Mouse (Mus musculus) embryonic facial prominence, embryonic 15.5 days (tissue): ENCODE measurements around the gene Smarcal1. TPM values are rescaled to one million over a fixed set of nuclear protein-coding genes. Genes with fewer than 3 reads are reported as not detected.

Source experiments
- ATAC-seq: fragments of 200-750 bp; cut with Nextera tagmentation; 2 replicates; pipeline ENCODE4 v1.8.0; 2017; ENCODE audit warnings: low read depth, moderate TSS enrichment; ENCODE audit not compliant: insufficient number of reproducible peaks, low FRiP score, low TSS enrichment
- H3K27ac ChIP-seq: fragments of 300-500 bp; sonication (generic); replicated peaks from 2 replicates; pipeline ENCODE4 v1.5.1; 2015; ENCODE audit warnings: mild to moderate bottlenecking, inconsistent platforms
- H3K27me3 ChIP-seq: fragments of 300-500 bp; sonication (generic); 2 replicates; pipeline ENCODE4 v1.6.1; 2015; ENCODE audit warnings: inconsistent platforms
- H3K36me3 ChIP-seq: fragments of 300-500 bp; sonication (generic); 2 replicates; pipeline ENCODE4 v1.6.1; 2015; ENCODE audit warnings: mild to moderate bottlenecking, inconsistent platforms
- H3K4me1 ChIP-seq: fragments of 300-500 bp; sonication (generic); 2 replicates; pipeline ENCODE4 v1.6.1; 2015; ENCODE audit warnings: inconsistent platforms
- H3K4me2 ChIP-seq: fragments of 300-500 bp; sonication (generic); replicated peaks from 2 replicates; pipeline ENCODE4 v1.6.1; 2015; ENCODE audit warnings: mild to moderate bottlenecking, inconsistent platforms
- H3K4me3 ChIP-seq: fragments of 300-500 bp; sonication (generic); replicated peaks from 2 replicates; pipeline ENCODE4 v1.5.1; 2015; ENCODE audit warnings: mild to moderate bottlenecking, inconsistent platforms
- H3K9ac ChIP-seq: fragments of 300-500 bp; sonication (generic); 2 replicates; pipeline ENCODE4 v1.6.1; 2015; ENCODE audit warnings: inconsistent platforms
- H3K9me3 ChIP-seq: fragments of 300-500 bp; sonication (generic); replicated peaks from 2 replicates; pipeline ENCODE4 v1.6.1; 2016; ENCODE audit warnings: inconsistent platforms
- WGBS: fragments of 180-500 bp; shearing (Covaris S2); methylation state at CpG from one replicate; pipeline ENCODE4 v1.1.7; 2015; 5-methylcytosine and 5-hydroxymethylcytosine counted together
- polyA plus RNA-seq: library from polyadenylated mRNA; unstranded; fragments of >200 nt; fragmentation: Nextera tagmentation; extraction: Ambion mirVana; gene quantifications from 2 replicates; pipeline ENCODE4 v1.2.1, GENCODE M21; 2015

Gene Smarcal1
- polyA plus RNA-seq, 1 experiment from 2014 or later: 24.8 TPM

DNA sequence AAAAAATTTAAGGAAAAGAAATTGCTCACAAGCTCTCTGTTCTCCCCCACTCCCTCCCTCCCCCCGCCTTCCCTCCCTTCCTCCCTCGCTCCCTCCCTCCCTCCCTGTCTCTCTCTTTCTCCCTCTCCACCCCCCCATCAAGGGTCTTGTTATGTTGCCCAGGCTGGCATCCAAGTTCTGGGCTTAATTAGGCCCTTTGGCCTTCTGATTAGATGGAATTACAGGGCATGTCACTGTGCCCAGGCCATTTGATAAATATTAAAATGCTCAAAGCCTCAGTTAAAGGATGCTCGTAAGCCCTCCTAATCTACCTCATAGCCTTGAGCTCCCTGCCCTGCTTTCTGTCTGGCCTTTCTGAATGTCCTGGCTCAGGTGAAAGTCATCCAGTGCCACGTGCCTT lies 7.6 kb downstream of the Smarcal1 start:
- no peaks in the 10 kb centered on the region for H3K9me3 ChIP-seq
- no peak overlapping the region for H3K9ac ChIP-seq
- no peak overlapping the region for H3K4me3 ChIP-seq
- H3K36me3 ChIP-seq: peaks cover 74% of the 10 kb centered on the region
- no peak overlapping the region for H3K27ac ChIP-seq
- ATAC-seq: no peak
- no peak overlapping the region for H3K4me2 ChIP-seq
- H3K27me3 ChIP-seq: no peaks in the 10 kb centered on the region
- WGBS: 66% methylated on average over 4 of the region's 4 CpGs
- no peaks in the 10 kb centered on the region for H3K4me1 ChIP-seq

DNA sequence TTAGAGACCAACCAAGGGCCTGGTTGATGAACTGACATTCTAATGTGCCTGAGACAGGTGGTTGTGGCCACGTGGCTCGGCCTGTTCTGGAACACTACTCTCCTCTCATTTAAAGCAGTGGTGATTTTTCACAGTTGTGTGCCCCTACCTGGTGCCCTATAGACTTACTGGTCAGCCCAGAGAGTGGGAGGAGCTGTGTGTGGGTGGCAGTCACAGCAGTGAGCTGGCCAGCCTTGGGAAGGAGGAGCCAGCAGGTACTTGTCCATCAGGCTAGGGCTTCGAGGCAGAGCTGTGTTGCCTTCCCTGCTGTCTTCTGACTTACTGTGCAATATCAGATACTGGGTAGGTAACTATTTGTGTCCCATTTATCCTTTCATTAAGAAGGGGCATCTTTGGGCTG lies 9.3 kb downstream of the Smarcal1 start:
- H3K27ac ChIP-seq: no peak overlapping the region
- no peak overlapping the region for H3K4me2 ChIP-seq
- H3K27me3 ChIP-seq: no peaks in the 10 kb centered on the region
- peaks cover 76% of the 10 kb centered on the region for H3K36me3 ChIP-seq
- no peak overlapping the region for H3K9ac ChIP-seq
- no peak overlapping the region for H3K4me3 ChIP-seq
- ATAC-seq: no peak
- WGBS: 84% methylated on average over 3 of the region's 3 CpGs
- H3K9me3 ChIP-seq: no peaks in the 10 kb centered on the region
- no peaks in the 10 kb centered on the region for H3K4me1 ChIP-seq

- ATAC-seq: peak; percentile 66
- Histone ChIP-seq H3K4me3 (no peak overlapping the region), H3K27me3 (no peaks in the 10 kb centered on the region), H3K27ac (0 out of 2 replicates have a peak overlapping the region, but pooled peaks have one; percentile 39), H3K4me1 (no peaks in the 10 kb centered on the region), H3K9ac (no peak overlapping the region), H3K4me2 (no peak overlapping the region), H3K36me3 (peaks cover 75% of the 10 kb centered on the region), H3K9me3 (no peaks in the 10 kb centered on the region)
- 67% methylated on average over 20 of the region's 20 CpGs for WGBS
Observed at GRCm38 (mm10) chr1:72593340-72593951, 10.4 kb downstream of the Smarcal1 start.

DNA sequence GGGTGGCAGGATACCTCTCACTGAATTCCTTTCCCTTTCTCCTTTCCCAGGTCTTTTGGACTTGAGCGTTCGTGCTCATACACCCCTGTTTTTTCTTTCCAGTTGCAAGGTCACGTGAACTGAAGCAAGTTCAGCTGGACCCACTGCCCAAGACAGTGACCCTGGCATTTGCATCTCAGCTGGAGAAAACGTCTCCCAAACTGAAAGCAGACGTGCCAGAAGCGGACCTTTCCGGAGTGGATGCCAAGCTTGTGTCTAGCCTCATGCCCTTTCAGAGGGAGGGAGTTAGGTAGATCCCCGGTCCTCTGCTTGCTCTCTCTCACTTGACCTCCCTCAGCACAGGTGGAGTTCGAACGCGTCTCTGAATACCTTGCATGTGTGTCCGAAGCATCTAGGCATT lies 12.6 kb downstream of the Smarcal1 start:
- H3K27me3 ChIP-seq: no peaks in the 10 kb centered on the region
- H3K36me3 ChIP-seq: peaks cover 77% of the 10 kb centered on the region

DNA sequence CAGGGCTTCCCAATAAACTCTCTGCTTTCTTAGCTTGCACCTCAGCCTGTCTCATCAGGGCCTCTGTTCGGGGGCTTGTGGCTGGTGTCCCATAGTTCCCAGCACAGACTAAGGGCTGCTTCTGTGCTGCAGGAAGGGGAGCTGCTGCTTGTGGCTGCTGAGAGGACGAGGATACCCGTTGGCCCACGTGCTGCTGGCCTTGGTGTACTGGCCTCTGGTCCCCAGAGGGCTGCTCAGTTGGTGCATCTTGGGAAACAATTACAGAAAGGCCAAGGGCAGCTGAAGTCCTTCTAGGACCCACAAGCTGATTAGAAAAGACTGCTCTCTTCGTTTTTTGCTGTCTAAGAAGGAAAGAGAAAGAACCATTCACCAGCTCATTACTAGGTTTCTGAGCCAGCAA lies 13.2 kb downstream of the Smarcal1 start:
- Histone ChIP-seq H3K9me3 (no peaks in the 10 kb centered on the region), H3K9ac (no peak overlapping the region), H3K4me3 (no peak overlapping the region), H3K4me2 (no peak overlapping the region), H3K4me1 (peaks cover 16% of the 10 kb centered on the region), H3K27me3 (no peaks in the 10 kb centered on the region), H3K27ac (no peak overlapping the region), H3K36me3 (peaks cover 77% of the 10 kb centered on the region)
- ATAC-seq: no peak
- 78% methylated on average over 5 of the region's 5 CpGs for WGBS

More for the DNA sequence above, 12.6 kb downstream of the Smarcal1 start:
- no peak overlapping the region for H3K9ac ChIP-seq
- H3K4me2 ChIP-seq: no peak overlapping the region
- no peak for ATAC-seq
- H3K4me3 ChIP-seq: no peak overlapping the region
- 91% methylated on average over 12 of the region's 12 CpGs for WGBS
- H3K27ac ChIP-seq: no peak overlapping the region
- peaks cover 16% of the 10 kb centered on the region for H3K4me1 ChIP-seq
- H3K9me3 ChIP-seq: no peaks in the 10 kb centered on the region

DNA sequence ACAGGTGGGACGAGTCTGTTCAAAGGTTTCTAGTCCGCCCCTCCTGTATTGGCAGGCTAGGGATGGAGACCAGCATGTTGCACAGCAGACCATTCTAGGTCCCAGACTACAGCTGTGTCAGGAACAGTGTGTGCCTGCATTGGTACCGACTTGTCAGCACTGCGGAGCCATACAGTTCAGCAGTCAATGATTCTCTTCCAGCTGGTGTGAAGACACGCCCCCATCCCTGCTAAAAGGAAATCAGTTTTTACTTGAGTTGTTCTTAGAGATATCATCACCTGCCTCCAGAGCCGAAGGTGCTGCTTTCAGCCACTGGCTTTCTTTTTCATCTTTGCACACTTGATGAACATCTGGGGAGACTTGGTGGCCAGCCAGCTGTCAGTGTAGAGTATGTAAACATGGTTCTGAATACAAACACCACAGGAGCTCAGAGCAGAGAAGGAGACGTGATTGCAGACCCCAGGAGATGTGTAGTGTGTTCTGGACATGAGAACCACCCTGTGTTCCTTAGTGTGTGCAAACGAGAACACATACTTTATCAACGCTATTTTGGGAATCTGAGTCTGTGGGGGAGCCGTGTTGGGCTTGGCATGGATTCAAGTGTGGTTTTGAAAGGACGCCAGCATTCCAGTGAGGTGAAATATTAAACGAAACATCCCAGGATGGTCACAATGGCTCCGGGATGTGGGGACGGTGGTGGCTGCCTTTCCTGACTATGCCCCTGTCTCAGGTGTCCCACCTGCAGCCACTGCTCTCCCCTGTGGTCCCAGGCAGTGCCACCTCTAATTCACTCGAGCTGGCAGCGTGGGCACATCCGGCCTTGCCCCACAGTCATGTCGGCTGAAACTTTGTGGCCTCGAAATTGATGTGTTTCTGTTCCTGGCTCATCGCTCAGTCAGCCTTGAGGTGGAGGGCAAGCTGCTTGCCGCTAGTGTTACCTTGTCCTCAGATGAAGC lies 16.4 kb downstream of the Smarcal1 start:
- peak overlapping the region; percentile 12; the same call in 1 of the 2 replicates for H3K4me2 ChIP-seq
- 0 out of 2 replicates have a peak overlapping the region, but pooled peaks have one; percentile 39 for H3K27ac ChIP-seq
- no peak overlapping the region for H3K4me3 ChIP-seq
- no peak overlapping the region for H3K9ac ChIP-seq
- WGBS: 41% methylated on average over 21 of the region's 21 CpGs
- ATAC-seq: peak; percentile 52; the same call in 1 of the 2 replicates
- peaks cover 63% of the 10 kb centered on the region for H3K36me3 ChIP-seq
- H3K27me3 ChIP-seq: no peaks in the 10 kb centered on the region
- peaks cover 16% of the 10 kb centered on the region for H3K4me1 ChIP-seq
- no peaks in the 10 kb centered on the region for H3K9me3 ChIP-seq

DNA sequence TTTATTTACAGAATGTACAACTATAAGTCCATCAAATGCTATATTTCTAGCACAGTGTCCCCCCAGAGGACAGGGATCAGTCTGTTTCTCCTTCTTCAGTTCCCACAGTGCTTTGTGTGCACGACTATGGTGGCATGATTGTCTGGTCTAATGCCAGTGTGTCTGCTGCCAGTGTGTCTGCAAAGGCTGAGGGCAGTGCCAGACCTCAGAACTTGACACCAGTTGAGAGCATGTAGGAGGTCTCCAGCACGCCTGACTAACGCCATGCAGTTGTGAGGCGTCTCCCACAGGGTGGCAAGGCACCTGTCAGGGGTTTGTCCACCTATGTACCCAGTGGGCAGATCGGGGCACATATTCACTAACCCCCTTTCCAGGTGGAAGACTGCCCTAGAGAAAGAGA lies 17.7 kb downstream of the Smarcal1 start:
- H3K4me2 ChIP-seq: no peak overlapping the region
- H3K36me3 ChIP-seq: peaks cover 58% of the 10 kb centered on the region
- H3K27me3 ChIP-seq: no peaks in the 10 kb centered on the region
- H3K4me3 ChIP-seq: no peak overlapping the region
- H3K27ac ChIP-seq: no peak overlapping the region
- H3K4me1 ChIP-seq: peaks cover 16% of the 10 kb centered on the region
- no peak overlapping the region for H3K9ac ChIP-seq
- ATAC-seq: no peak
- no peaks in the 10 kb centered on the region for H3K9me3 ChIP-seq
- 81% methylated on average over 5 of the region's 5 CpGs for WGBS

DNA sequence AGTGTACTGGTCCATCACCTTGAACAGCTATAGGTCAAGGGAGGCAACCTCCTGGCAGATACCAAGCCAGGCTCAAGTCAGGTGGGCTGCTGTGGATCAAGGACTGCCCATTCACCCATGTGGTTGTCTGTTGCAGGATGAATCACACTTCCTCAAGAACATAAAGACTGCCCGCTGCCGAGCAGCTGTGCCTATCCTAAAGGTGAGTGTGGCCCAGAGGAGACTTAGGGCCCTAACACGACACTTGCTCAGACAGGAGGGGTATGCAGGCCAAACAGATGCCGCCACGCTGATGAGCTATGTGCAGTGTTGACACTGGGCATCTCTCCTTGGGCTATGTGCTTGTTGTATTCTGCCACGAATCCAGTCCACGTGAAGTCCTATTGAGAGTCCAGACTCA lies 18.2 kb downstream of the Smarcal1 start:
- WGBS: 90% methylated on average over 7 of the region's 7 CpGs
- Histone ChIP-seq H3K27ac (no peak overlapping the region), H3K36me3 (peaks cover 58% of the 10 kb centered on the region), H3K9ac (no peak overlapping the region), H3K4me3 (no peak overlapping the region), H3K4me1 (peaks cover 16% of the 10 kb centered on the region), H3K27me3 (no peaks in the 10 kb centered on the region), H3K9me3 (no peaks in the 10 kb centered on the region), H3K4me2 (no peak overlapping the region)
- no peak for ATAC-seq

GRCm38 (mm10) chr1:72602186-72602585 lies 19.1 kb downstream of the Smarcal1 start:
- no peaks in the 10 kb centered on the region for H3K27me3 ChIP-seq
- H3K4me1 ChIP-seq: peaks cover 16% of the 10 kb centered on the region
- H3K4me2 ChIP-seq: no peak overlapping the region
- H3K9ac ChIP-seq: no peak overlapping the region
- 69% methylated on average over 5 of the region's 5 CpGs for whole genome bisulfite sequencing
- H3K9me3 ChIP-seq: no peaks in the 10 kb centered on the region
- H3K4me3 ChIP-seq: no peak overlapping the region
- ATAC-seq: no peak
- H3K27ac ChIP-seq: no peak overlapping the region
- H3K36me3 ChIP-seq: peaks cover 55% of the 10 kb centered on the region

- peaks cover 55% of the 10 kb centered on the region for H3K36me3 ChIP-seq
- no peaks in the 10 kb centered on the region for H3K9me3 ChIP-seq
- H3K4me1 ChIP-seq: peaks cover 16% of the 10 kb centered on the region
- H3K4me3 ChIP-seq: no peak overlapping the region
- H3K9ac ChIP-seq: no peak overlapping the region
- no peak overlapping the region for H3K27ac ChIP-seq
- no peak overlapping the region for H3K4me2 ChIP-seq
- no peak for ATAC-seq
- 91% methylated on average over 5 of the region's 5 CpGs for WGBS
- H3K27me3 ChIP-seq: no peaks in the 10 kb centered on the region
Observed at GRCm38 (mm10) chr1:72602803-72603202, 19.8 kb downstream of the Smarcal1 start.

DNA sequence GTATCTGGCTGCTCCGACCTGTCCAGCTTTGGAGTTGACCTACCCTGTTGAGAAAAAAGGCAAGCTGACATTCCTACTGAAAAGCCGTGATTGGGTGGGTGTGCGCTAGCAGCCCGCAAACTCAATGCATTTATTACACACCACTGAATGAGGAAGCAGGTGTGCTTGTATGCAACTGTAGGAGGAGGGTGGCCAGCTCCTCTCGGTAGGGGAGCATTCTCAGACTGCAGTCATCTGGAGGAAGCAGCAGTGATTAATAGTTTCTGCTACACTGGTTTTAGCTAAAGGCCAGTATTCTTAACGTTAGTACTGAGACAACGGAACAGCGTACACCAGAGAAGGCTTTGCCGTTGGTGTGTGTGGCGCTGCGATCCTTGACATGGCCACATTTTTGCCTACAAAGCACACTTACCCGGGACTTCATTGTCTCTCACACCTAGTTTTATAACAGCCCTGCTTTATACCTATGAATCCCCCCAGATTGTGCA lies 23.2 kb downstream of the Smarcal1 start:
- H3K27ac ChIP-seq: no peak overlapping the region
- no peak overlapping the region for H3K4me2 ChIP-seq
- ATAC-seq: no peak
- no peak overlapping the region for H3K9ac ChIP-seq
- no peaks in the 10 kb centered on the region for H3K4me1 ChIP-seq
- no peaks in the 10 kb centered on the region for H3K27me3 ChIP-seq
- peaks cover 53% of the 10 kb centered on the region for H3K36me3 ChIP-seq
- no peaks in the 10 kb centered on the region for H3K9me3 ChIP-seq
- H3K4me3 ChIP-seq: no peak overlapping the region
- 88% methylated on average over 12 of the region's 12 CpGs for WGBS
